Comparison of ENCODE assay signal across 15 mouse cellular contexts in the genomic region with DNA sequence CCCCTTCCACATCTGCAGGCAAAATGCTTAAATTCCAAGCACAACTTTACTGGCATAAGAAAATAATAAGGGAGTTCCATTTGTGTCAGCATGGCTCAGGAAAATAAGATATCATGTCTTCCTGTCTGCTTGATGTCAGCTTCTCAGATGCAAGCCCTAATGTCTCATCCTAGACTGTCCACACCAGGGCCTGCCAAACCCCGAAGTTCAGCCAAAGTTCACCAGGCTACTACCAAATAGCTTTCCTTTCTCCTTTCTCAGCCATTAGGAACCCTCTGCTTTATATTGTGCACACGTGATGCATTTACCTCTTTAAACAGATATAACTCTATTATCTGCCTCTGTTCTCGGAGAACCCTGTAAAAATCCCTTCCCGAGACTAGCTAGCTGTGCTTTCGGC.
DNase-seq lines count a peak whose midpoint lies in the region; ATAC-seq and TF ChIP-seq lines count a peak whose summit lies in the region.
"Had no signal": no experiment of that assay in that cellular context is flagged by ENCODE, and none has a peak within 500 bp of the region (broad histone marks: within the 10 kb centered on the region; RNA-seq: fewer than 3 reads in every experiment).

No protein-coding gene starts in this region.

- H3K4me3 ChIP-seq in liver, adult 2 months (ENCODE audit: insufficient read depth, low read depth, low read length): no peak overlapping the region
- no peak overlapping the region for H3K4me3 ChIP-seq in liver, embryonic 11.5 days (ENCODE audit: low read depth, low read length)
- H3K4me3 ChIP-seq in intestine, embryonic 15.5 days (replicated peaks): no peak overlapping the region
- no peak overlapping the region for H3K4me3 ChIP-seq in hindbrain, postnatal 0 days (ENCODE audit: low read length)
- H3K4me3 ChIP-seq: heart, embryonic 15.5 days; midbrain, embryonic 13.5 days; myocyte had no signal

- no peaks in the 10 kb centered on the region for H3K4me1 ChIP-seq in liver, adult 2 months (ENCODE audit: control insufficient read depth, insufficient read depth, low read length)
- H3K4me1 ChIP-seq in liver, embryonic 11.5 days (replicated peaks; ENCODE audit: control insufficient read depth, insufficient read depth, low read length): no peaks in the 10 kb centered on the region
- H3K4me1 ChIP-seq in intestine, embryonic 15.5 days (replicated peaks): no peaks in the 10 kb centered on the region
- H3K4me1 ChIP-seq in hindbrain, postnatal 0 days (ENCODE audit: insufficient read depth, low read length): no peaks in the 10 kb centered on the region

- H3K27me3 ChIP-seq in liver, adult 2 months (ENCODE audit: control insufficient read depth, insufficient read depth, low read length): no peaks in the 10 kb centered on the region
- H3K27me3 ChIP-seq in liver, embryonic 11.5 days (replicated peaks; ENCODE audit: control insufficient read depth, insufficient read depth, low read length): no peaks in the 10 kb centered on the region
- no peaks in the 10 kb centered on the region for H3K27me3 ChIP-seq in intestine, embryonic 15.5 days (replicated peaks)
- H3K27me3 ChIP-seq in hindbrain, postnatal 0 days (ENCODE audit: insufficient read depth, low read length): no peaks in the 10 kb centered on the region
- H3K27me3 ChIP-seq: heart, embryonic 15.5 days; midbrain, embryonic 13.5 days had no signal

- H3K4me2 ChIP-seq in liver, embryonic 11.5 days: no peak overlapping the region
- H3K4me2 ChIP-seq in intestine, embryonic 15.5 days (replicated peaks): no peak overlapping the region
- H3K4me2 ChIP-seq in hindbrain, postnatal 0 days (ENCODE audit: low read depth, low read length): no peak overlapping the region
- H3K4me2 ChIP-seq: heart, embryonic 15.5 days; hindbrain, embryonic 14.5 days; midbrain, embryonic 13.5 days had no signal

- H3K79me2 ChIP-seq in liver, adult 2 months (ENCODE audit: control insufficient read depth, insufficient read depth, low read length): no peaks in the 10 kb centered on the region

- peak; percentile 53 for DNase-seq in gastrocnemius, adult 18-20 months (ENCODE audit: low spot score)
- no peak for DNase-seq in gastrocnemius, postnatal 25 days
- peak; percentile 21 for DNase-seq in liver, adult 2 months (ENCODE audit: extremely low read depth, low read depth, low spot score)
- no peak for DNase-seq in liver, embryonic 11.5 days (ENCODE audit: low spot score)
- peak; percentile 68 for DNase-seq in NIH3T3 (ENCODE audit: low read depth)
- DNase-seq in hindbrain, postnatal 0 days (ENCODE audit: low spot score): no peak
- no peak for DNase-seq in spleen, adult 12 weeks (ENCODE audit: low spot score)
- DNase-seq: cerebellum, postnatal 25 days; kidney, adult 9 months had no signal

- WGBS in liver, adult 2 months: 80% methylated on average over 5 of the region's 5 CpGs
- WGBS in liver, embryonic 11.5 days: 73% methylated on average over 5 of the region's 5 CpGs
- WGBS in intestine, embryonic 15.5 days: 66% methylated on average over 5 of the region's 5 CpGs
- 86% methylated on average over 5 of the region's 5 CpGs for WGBS in hindbrain, postnatal 0 days

- H3K36me3 ChIP-seq in liver, adult 2 months (ENCODE audit: control insufficient read depth, insufficient read depth, low read length): no peaks in the 10 kb centered on the region
- H3K36me3 ChIP-seq in liver, embryonic 11.5 days (ENCODE audit: control insufficient read depth, insufficient read depth, low read length): no peaks in the 10 kb centered on the region
- no peaks in the 10 kb centered on the region for H3K36me3 ChIP-seq in intestine, embryonic 15.5 days
- H3K36me3 ChIP-seq in hindbrain, postnatal 0 days (ENCODE audit: insufficient read depth, low read length): no peaks in the 10 kb centered on the region
- H3K36me3 ChIP-seq: heart, embryonic 15.5 days; midbrain, embryonic 13.5 days had no signal

- H3K27ac ChIP-seq in liver, adult 2 months (replicated peaks; ENCODE audit: insufficient read depth, low read depth, low read length): no peak overlapping the region
- H3K27ac ChIP-seq in liver, embryonic 11.5 days (ENCODE audit: low read depth, low read length): no peak overlapping the region
- no peak overlapping the region for H3K27ac ChIP-seq in intestine, embryonic 15.5 days
- H3K27ac ChIP-seq in hindbrain, postnatal 0 days: no peak overlapping the region
- H3K27ac ChIP-seq: heart, embryonic 15.5 days; hindbrain, embryonic 14.5 days; macrophage; midbrain, embryonic 13.5 days had no signal

- no peak overlapping the region for H3K9ac ChIP-seq in liver, adult 2 months (ENCODE audit: low read depth, low read length)
- H3K9ac ChIP-seq in liver, embryonic 11.5 days (ENCODE audit: low read depth, low read length): no peak overlapping the region
- no peak overlapping the region for H3K9ac ChIP-seq in intestine, embryonic 15.5 days
- H3K9ac ChIP-seq in hindbrain, postnatal 0 days (replicated peaks; ENCODE audit: low read length): no peak overlapping the region
- H3K9ac ChIP-seq: heart, embryonic 15.5 days; hindbrain, embryonic 14.5 days; midbrain, embryonic 13.5 days had no signal

- TF ChIP-seq POLR2A in liver, adult 2 months (IDR thresholded peaks at IDR 0.05; ENCODE audit: extremely low read depth, insufficient read depth, low read length): no peak

- no peaks in the 10 kb centered on the region for H3K9me3 ChIP-seq in liver, embryonic 11.5 days (ENCODE audit: control insufficient read depth, low read length)
- H3K9me3 ChIP-seq in intestine, embryonic 15.5 days: no peaks in the 10 kb centered on the region
- H3K9me3 ChIP-seq in hindbrain, postnatal 0 days (ENCODE audit: low read length): no peaks in the 10 kb centered on the region
- H3K9me3 ChIP-seq: heart, embryonic 15.5 days; midbrain, embryonic 13.5 days had no signal

- ATAC-seq in liver, embryonic 11.5 days (replicated peaks; ENCODE audit: low FRiP score): no peak
- ATAC-seq in intestine, embryonic 15.5 days: peak; percentile 66
- ATAC-seq in hindbrain, postnatal 0 days: no peak
- ATAC-seq: midbrain, embryonic 13.5 days had no signal

- no peak for TF ChIP-seq CTCF in liver, adult 2 months (IDR thresholded peaks at IDR 0.05; ENCODE audit: low read depth, low read length)
- TF ChIP-seq CTCF in hindbrain, postnatal 0 days (IDR thresholded peaks at IDR 0.05; ENCODE audit: low read depth): no peak

Comparison
In these comparisons a context has a peak if more than half of its experiments do, and no peak if none do; other contexts are left out.
1. DNase-seq: peak in gastrocnemius, adult 18-20 months (single experiment), liver, adult 2 months (single experiment) and NIH3T3 (single experiment); none in gastrocnemius, postnatal 25 days (single experiment), liver, embryonic 11.5 days (single experiment), hindbrain, postnatal 0 days (single experiment) and spleen, adult 12 weeks (single experiment).